Mouse (Mus musculus): ENCODE measurements around the gene Pdcd1lg2. TPM values are rescaled to one million over a fixed set of nuclear protein-coding genes. Genes with fewer than 3 reads are reported as not detected.

Pdcd1lg2 gene
- total and polyA plus RNA-seq, 3 experiments = 1.7 to 5.4 TPM; not detected in 1

GRCm38 (mm10) chr19:29437849-29438248 lies 27.1 kb downstream of the Pdcd1lg2 start:
- Histone ChIP-seq H3K36me3 (ENCODE audit: control insufficient read depth in 1 of 2, insufficient read depth in 2 of 2, low read length in 2 of 2) (peaks cover 0 to 52% of the 10 kb centered on the region in 2 experiments; a peak in 2 of 4 replicates), H3K9me3 (replicated peaks; ENCODE audit: insufficient read depth, low read length) (no peaks in the 10 kb centered on the region), H3K4me1 (ENCODE audit: control insufficient read depth in 1 of 2, insufficient read depth in 2 of 2, low read length in 2 of 2) (peaks cover 31 to 41% of the 10 kb centered on the region in 2 experiments), H3K9ac (ENCODE audit: control insufficient read depth, low read depth, low read length, poor library complexity, severe bottlenecking) (peak overlapping the region; percentile 65), H3K27me3 (ENCODE audit: control insufficient read depth in 1 of 2, insufficient read depth in 2 of 2, low read length in 2 of 2) (no peaks in the 10 kb centered on the region), H3K27ac (ENCODE audit: control insufficient read depth, low read depth, low read length) (peak overlapping the region; percentile 59), H3K4me3 (ENCODE audit: control insufficient read depth in 1 of 2, insufficient read depth in 1 of 2, low read depth in 2 of 2, low read length in 2 of 2) (peak overlapping the region; percentile 60 to 64), H3K79me2 (ENCODE audit: control insufficient read depth, insufficient read depth, low read length, poor library complexity) (no peaks in the 10 kb centered on the region)
- 0 out of 2 replicates have a peak, but pooled peaks have one; percentile 25 for TF ChIP-seq TBP (IDR thresholded peaks at IDR 0.05; ENCODE audit: low read depth, low read length)
- no peak for TF ChIP-seq MYB (IDR thresholded peaks at IDR 0.05; ENCODE audit: low read depth, low read length)
- TF ChIP-seq MYC (IDR thresholded peaks at IDR 0.05; ENCODE audit: low read depth, low read length) = 0 out of 2 replicates have a peak, but pooled peaks have one; percentile 26
- no peak for TF ChIP-seq JUND (IDR thresholded peaks at IDR 0.05; ENCODE audit: low read depth, low read length)
- peak; percentile 54; the same call in 1 of the 2 replicates for TF ChIP-seq SIN3A (IDR thresholded peaks at IDR 0.05; ENCODE audit: low read length)
- no peak for TF ChIP-seq GABPA (IDR thresholded peaks at IDR 0.05; ENCODE audit: low read depth, low read length)
- TF ChIP-seq CHD2 (IDR thresholded peaks at IDR 0.05; ENCODE audit: low read length) = no peak; the same call in 1 of the 2 replicates
- TF ChIP-seq MEF2A (IDR thresholded peaks at IDR 0.05; ENCODE audit: extremely low read depth, insufficient replicate concordance, low read depth, low read length, poor library complexity, severe bottlenecking) = no peak
- no peak for TF ChIP-seq UBTF (IDR thresholded peaks at IDR 0.05; ENCODE audit: borderline replicate concordance, insufficient read depth, low read depth, low read length)
- TF ChIP-seq MXI1 (IDR thresholded peaks at IDR 0.05; ENCODE audit: low read depth, low read length) = no peak
- TF ChIP-seq USF2 (IDR thresholded peaks at IDR 0.05; ENCODE audit: borderline replicate concordance in 1 of 2, insufficient read depth in 1 of 2, low read depth in 1 of 2, low read length in 2 of 2) = no peak
- no peak for TF ChIP-seq TCF12 (IDR thresholded peaks at IDR 0.05; ENCODE audit: low read depth, low read length)
- 0 out of 2 replicates have a peak, but pooled peaks have one; percentile 14 for TF ChIP-seq MAX (IDR thresholded peaks at IDR 0.05; ENCODE audit: low read length)
- TF ChIP-seq RAD21 (IDR thresholded peaks at IDR 0.05; ENCODE audit: low read depth, low read length) = no peak
- TF ChIP-seq ZMIZ1 (IDR thresholded peaks at IDR 0.05; ENCODE audit: low read depth, low read length) = no peak
- no peak for TF ChIP-seq USF1 (IDR thresholded peaks at IDR 0.05; ENCODE audit: low read depth, low read length)
- TF ChIP-seq MAFK (IDR thresholded peaks at IDR 0.05; ENCODE audit: borderline replicate concordance, low read depth, low read length) = no peak
- TF ChIP-seq ETS1 (IDR thresholded peaks at IDR 0.05; ENCODE audit: low read depth, low read length) = 0 out of 2 replicates have a peak, but pooled peaks have one; percentile 8
- no peak for TF ChIP-seq HCFC1 (IDR thresholded peaks at IDR 0.05; ENCODE audit: low read depth, low read length)
- peak; percentile 52 for DNase-seq (ENCODE audit: low read depth, low spot score)

DNA sequence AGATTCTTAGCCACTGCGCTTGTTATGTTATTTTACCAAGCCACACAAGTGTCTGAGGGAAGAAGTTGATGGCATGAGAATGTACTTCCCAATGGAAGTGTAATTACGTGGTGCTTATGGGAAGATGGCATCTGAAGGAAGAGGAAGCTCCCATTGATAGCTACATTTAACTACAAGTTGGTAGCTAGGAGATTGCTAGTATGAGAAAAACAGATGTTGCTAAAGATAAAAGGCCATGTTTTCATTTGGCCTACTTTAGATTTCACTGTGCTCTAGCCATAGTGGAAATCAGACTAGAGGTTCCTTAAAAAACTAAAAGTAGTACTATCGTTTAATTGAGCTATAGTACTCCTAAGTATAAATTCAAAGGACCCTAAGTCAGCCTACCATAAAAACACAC lies 28.5 kb downstream of the Pdcd1lg2 start:
- Histone ChIP-seq H3K9ac (ENCODE audit: control insufficient read depth, low read depth, low read length, poor library complexity, severe bottlenecking) (no peak overlapping the region), H3K36me3 (ENCODE audit: control insufficient read depth in 1 of 2, insufficient read depth in 2 of 2, low read length in 2 of 2) (peaks cover 0 to 57% of the 10 kb centered on the region in 2 experiments; a peak in 2 of 4 replicates), H3K27ac (ENCODE audit: control insufficient read depth, low read depth, low read length) (peak overlapping the region; percentile 38), H3K27me3 (ENCODE audit: control insufficient read depth in 1 of 2, insufficient read depth in 2 of 2, low read length in 2 of 2) (no peaks in the 10 kb centered on the region), H3K4me3 (ENCODE audit: control insufficient read depth in 1 of 2, insufficient read depth in 1 of 2, low read depth in 2 of 2, low read length in 2 of 2) (no peak overlapping the region), H3K9me3 (replicated peaks; ENCODE audit: insufficient read depth, low read length) (no peaks in the 10 kb centered on the region), H3K4me1 (ENCODE audit: control insufficient read depth in 1 of 2, insufficient read depth in 2 of 2, low read length in 2 of 2) (peaks cover 33 to 43% of the 10 kb centered on the region in 2 experiments), H3K79me2 (ENCODE audit: control insufficient read depth, insufficient read depth, low read length, poor library complexity) (no peaks in the 10 kb centered on the region)
- peak; percentile 85 for DNase-seq (ENCODE audit: low read depth, low spot score)
- TF ChIP-seq NRF1 (IDR thresholded peaks at IDR 0.05; ENCODE audit: insufficient read depth, low read depth, low read length, poor library complexity, severe bottlenecking) (no peak), POLR2AphosphoS2 (IDR thresholded peaks at IDR 0.05; ENCODE audit: low read length) (no peak), CTCF (IDR thresholded peaks at IDR 0.05 in 2 of 3, conservative IDR thresholded peaks at IDR 0.05 in 1 of 3; ENCODE audit: control insufficient read depth in 1 of 3, insufficient read depth in 1 of 3, low read depth in 2 of 3, low read length in 3 of 3, poor library complexity in 1 of 3, severe bottlenecking in 1 of 3) (no peak), MAX (IDR thresholded peaks at IDR 0.05; ENCODE audit: low read length) (no peak; the same call in 1 of the 2 replicates), ZMIZ1 (IDR thresholded peaks at IDR 0.05; ENCODE audit: low read depth, low read length) (0 out of 2 replicates have a peak, but pooled peaks have one; percentile 51), MXI1 (IDR thresholded peaks at IDR 0.05; ENCODE audit: low read depth, low read length) (peak; percentile 78), ELF1 (IDR thresholded peaks at IDR 0.05; ENCODE audit: low read depth, low read length) (peak; percentile 60; the same call in 1 of the 2 replicates), SIN3A (IDR thresholded peaks at IDR 0.05; ENCODE audit: low read length) (peak; percentile 94), E2F4 (IDR thresholded peaks at IDR 0.05; ENCODE audit: borderline replicate concordance, low read depth, low read length) (no peak), BHLHE40 (IDR thresholded peaks at IDR 0.05; ENCODE audit: borderline replicate concordance, low read depth, low read length) (no peak), USF1 (IDR thresholded peaks at IDR 0.05; ENCODE audit: low read depth, low read length) (no peak), ETS1 (IDR thresholded peaks at IDR 0.05; ENCODE audit: low read depth, low read length) (peak; percentile 96), USF2 (IDR thresholded peaks at IDR 0.05; ENCODE audit: borderline replicate concordance in 1 of 2, insufficient read depth in 1 of 2, low read depth in 1 of 2, low read length in 2 of 2) (no peak), RCOR1 (IDR thresholded peaks at IDR 0.05; ENCODE audit: low read depth, low read length) (peak; percentile 96), MYC (IDR thresholded peaks at IDR 0.05; ENCODE audit: low read depth, low read length) (peak; percentile 80; the same call in 1 of the 2 replicates), MAZ (IDR thresholded peaks at IDR 0.05; ENCODE audit: low read depth, low read length) (peak; percentile 39; the same call in 1 of the 2 replicates), SMC3 (IDR thresholded peaks at IDR 0.05; ENCODE audit: low read depth, low read length) (no peak; the same call in 1 of the 2 replicates), CHD2 (IDR thresholded peaks at IDR 0.05; ENCODE audit: low read length) (no peak; the same call in 1 of the 2 replicates), JUND (IDR thresholded peaks at IDR 0.05; ENCODE audit: low read depth, low read length) (peak; percentile 49; the same call in 1 of the 2 replicates)

All from MEL (cell line).